Mouse (Mus musculus): ENCODE results near the gene Cbx1. TPM values are rescaled to one million over a fixed set of nuclear protein-coding genes. Genes with fewer than 3 reads are reported as not detected.
"Not testable (repeated sequence)": the region's sequence is repeated elsewhere in the genome, so short reads cannot be mapped to it uniquely, and the experiment has no call there.

Gene Cbx1
- total and polyA plus RNA-seq, 2 experiments from 2014 or later: 55.6 to 57.0 TPM

DNA sequence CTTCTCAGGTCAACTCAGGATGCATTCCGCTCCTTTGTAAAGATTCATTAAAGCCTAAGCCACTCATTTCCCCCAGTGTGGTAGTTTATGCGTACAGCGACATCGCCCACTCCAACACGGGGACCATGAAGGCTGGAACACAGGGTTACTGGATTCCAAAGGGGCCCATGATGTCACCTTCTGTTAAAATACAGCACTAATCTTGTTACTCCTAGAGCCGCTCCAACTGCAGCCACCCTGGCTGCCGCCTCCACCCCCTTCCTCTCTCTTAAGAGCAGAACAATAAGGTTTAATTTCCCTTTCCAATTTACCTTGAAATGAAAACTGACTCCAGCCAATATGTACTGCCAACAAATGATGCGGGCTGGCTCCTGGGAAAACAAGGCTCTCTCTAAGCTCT, 13.9 kb upstream of the Cbx1 start:
- no peaks in the 10 kb centered on the region for H3K9me3 ChIP-seq (ENCODE audit: low read length)
- no peak for DNase-seq
- TF ChIP-seq CTCF (IDR thresholded peaks at IDR 0.05; ENCODE audit: low read depth): no peak
- no peak overlapping the region for H3K4me2 ChIP-seq (ENCODE audit: low read depth)
- 0 out of 2 replicates have a peak, but pooled peaks cover 4% of the 10 kb centered on the region for H3K4me1 ChIP-seq (ENCODE audit: insufficient read depth)
- H3K27me3 ChIP-seq (ENCODE audit: insufficient read depth, low read length): no peaks in the 10 kb centered on the region
- peaks cover 30% of the 10 kb centered on the region for H3K36me3 ChIP-seq (ENCODE audit: insufficient read depth)
- no peak overlapping the region for H3K4me3 ChIP-seq (ENCODE audit: low read depth, low read length)
- WGBS: 74% methylated on average over 8 of the region's 8 CpGs
- ATAC-seq: no peak
- no peak overlapping the region for H3K9ac ChIP-seq
- H3K27ac ChIP-seq (ENCODE audit: low read depth, low read length): no peak overlapping the region

DNA sequence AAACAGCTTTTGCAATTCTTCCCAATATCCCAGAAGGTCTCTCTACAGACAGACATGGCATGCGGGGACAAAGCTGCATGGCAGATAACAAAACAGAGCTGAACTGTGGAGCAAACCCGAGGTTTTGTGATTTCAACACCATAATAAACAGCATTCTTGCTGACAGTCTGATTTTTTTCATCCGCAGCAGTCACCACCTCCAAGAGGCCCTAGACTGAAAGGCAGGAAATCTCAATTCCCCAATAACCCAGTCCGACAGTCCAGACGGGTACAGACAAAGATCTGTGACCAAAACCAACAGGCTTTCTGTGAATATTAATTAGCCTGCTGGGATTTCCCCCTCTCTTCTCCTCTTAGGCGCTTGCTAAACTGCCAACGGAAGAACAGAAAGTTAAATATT, 13.3 kb upstream of the Cbx1 start:
- no peak for ATAC-seq
- Histone ChIP-seq H3K4me1 (ENCODE audit: insufficient read depth) (0 out of 2 replicates have a peak, but pooled peaks cover 4% of the 10 kb centered on the region), H3K9ac (no peak overlapping the region), H3K27ac (ENCODE audit: low read depth, low read length) (no peak overlapping the region), H3K9me3 (ENCODE audit: low read length) (no peaks in the 10 kb centered on the region), H3K36me3 (ENCODE audit: insufficient read depth) (peaks cover 24% of the 10 kb centered on the region), H3K4me3 (ENCODE audit: low read depth, low read length) (no peak overlapping the region), H3K27me3 (ENCODE audit: insufficient read depth, low read length) (no peaks in the 10 kb centered on the region), H3K4me2 (ENCODE audit: low read depth) (no peak overlapping the region)
- WGBS: 63% methylated on average over 7 of the region's 7 CpGs
- DNase-seq: no peak
- no peak for TF ChIP-seq CTCF (IDR thresholded peaks at IDR 0.05; ENCODE audit: low read depth)

DNA sequence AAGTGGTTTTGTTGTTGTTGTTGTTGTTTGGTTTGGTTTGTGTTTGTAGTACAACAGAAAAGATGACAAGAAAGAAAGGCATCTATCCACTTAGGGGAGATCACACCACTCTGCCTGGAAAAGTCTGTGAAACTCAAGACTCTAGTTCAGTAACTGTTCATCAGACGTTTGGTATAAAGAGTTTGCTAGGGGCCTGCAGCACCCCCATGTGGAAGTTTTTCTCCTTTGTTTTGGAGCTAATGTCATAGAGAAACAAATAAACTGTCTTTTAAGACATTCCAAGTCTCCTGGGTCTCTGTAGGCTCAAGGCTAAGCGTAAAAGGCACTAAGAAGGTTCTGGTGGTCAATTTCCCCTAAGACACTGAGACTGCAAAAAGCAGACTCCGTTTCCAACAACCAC, 12.9 kb upstream of the Cbx1 start:
- H3K27me3 ChIP-seq (ENCODE audit: insufficient read depth, low read length): no peaks in the 10 kb centered on the region
- H3K4me1 ChIP-seq (ENCODE audit: insufficient read depth): 0 out of 2 replicates have a peak, but pooled peaks cover 4% of the 10 kb centered on the region
- H3K36me3 ChIP-seq (ENCODE audit: insufficient read depth): peaks cover 20% of the 10 kb centered on the region
- H3K9me3 ChIP-seq (ENCODE audit: low read length): no peaks in the 10 kb centered on the region
- H3K4me2 ChIP-seq (ENCODE audit: low read depth): peak overlapping the region; percentile 80; the same call in 1 of the 2 replicates
- ATAC-seq (no peak), DNase-seq (no peak)
- H3K27ac ChIP-seq (ENCODE audit: low read depth, low read length): no peak overlapping the region
- H3K9ac ChIP-seq: no peak overlapping the region
- WGBS: 54% methylated on average over 3 of the region's 3 CpGs
- H3K4me3 ChIP-seq (ENCODE audit: low read depth, low read length): peak overlapping the region; percentile 69; the same call in 1 of the 2 replicates
- peak; percentile 37 for TF ChIP-seq CTCF (IDR thresholded peaks at IDR 0.05; ENCODE audit: low read depth)

DNA sequence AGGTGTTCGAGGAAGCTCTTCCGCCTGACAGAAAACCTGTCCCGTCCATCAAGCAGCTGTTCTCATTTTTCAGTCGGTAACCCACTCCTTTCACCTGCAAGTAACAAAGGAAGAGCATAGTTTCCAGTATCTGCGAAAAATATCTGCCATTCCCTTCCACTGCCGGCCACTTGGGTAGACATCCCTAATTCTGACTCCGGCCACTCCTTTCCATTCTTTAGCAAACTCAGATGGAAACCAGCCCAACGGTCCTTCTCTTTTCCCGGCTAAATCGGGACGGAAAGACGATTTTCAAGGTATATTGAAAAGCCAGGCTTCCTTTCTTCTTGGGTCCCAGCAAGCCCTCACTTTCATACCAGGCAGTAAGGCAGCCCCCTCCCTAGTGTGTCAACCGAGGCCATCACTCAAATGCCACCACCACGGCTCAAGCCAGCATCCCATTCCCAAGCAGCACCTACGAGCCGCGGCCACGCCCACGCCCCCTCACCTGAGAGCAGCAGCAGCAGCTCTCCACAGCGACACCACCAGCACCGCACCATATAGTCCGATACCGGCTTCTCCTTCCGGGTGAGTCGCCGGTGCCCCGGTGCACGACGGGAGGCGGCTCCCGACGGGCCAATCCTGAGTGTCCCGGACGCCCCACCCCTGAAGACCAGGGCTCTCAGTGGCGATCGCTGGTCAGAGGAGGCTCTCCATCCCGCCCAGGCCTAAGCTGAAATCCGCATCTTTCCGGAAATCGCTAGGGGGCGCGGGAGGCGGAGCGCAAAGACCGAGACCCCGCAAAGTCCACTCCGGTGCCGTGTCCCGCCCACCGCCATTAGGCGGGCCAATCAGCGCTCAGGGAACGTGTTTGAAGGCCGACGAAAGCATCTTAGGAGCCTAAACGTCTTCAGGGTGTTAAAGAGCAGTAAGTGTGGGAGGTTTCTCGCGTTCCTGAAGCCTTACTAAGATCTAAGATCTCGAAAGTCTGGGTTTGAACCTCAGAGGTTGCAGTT, 11.7 kb upstream of the Cbx1 start, which contains the start of gene Snx11:
Snx11 (minus strand) TSS at position 592 of the 995 bp plus-strand sequence.
- Histone ChIP-seq H3K27ac (ENCODE audit: low read depth, low read length) (peak within 1 kb of the TSS; percentile 74), H3K27me3 (ENCODE audit: insufficient read depth, low read length) (no peaks in the 10 kb centered on the region), H3K4me1 (ENCODE audit: insufficient read depth) (0 out of 2 replicates have a peak, but pooled peaks cover 4% of the 10 kb centered on the region), H3K4me3 (ENCODE audit: low read depth, low read length) (peak within 1 kb of the TSS; percentile 69), H3K9me3 (ENCODE audit: low read length) (no peaks in the 10 kb centered on the region), H3K9ac (peak within 1 kb of the TSS; percentile 62), H3K4me2 (ENCODE audit: low read depth) (peak within 1 kb of the TSS; percentile 80), H3K36me3 (ENCODE audit: insufficient read depth) (peaks cover 8% of the 10 kb centered on the region)
- 2% methylated on average over 59 of the region's 59 CpGs for WGBS
- TF ChIP-seq CTCF (IDR thresholded peaks at IDR 0.05; ENCODE audit: low read depth): peak; percentile 77
- DNase-seq (peak; percentile 97), ATAC-seq (peak; percentile 98)

GRCm38 (mm10) chr11:96778061-96778627, 10.8 kb upstream of the Cbx1 start:
- Histone ChIP-seq H3K4me3 (ENCODE audit: low read depth, low read length) (peak overlapping the region; percentile 69), H3K9ac (peak overlapping the region; percentile 62; the same call in 1 of the 2 replicates), H3K4me2 (ENCODE audit: low read depth) (peak overlapping the region; percentile 80), H3K27ac (ENCODE audit: low read depth, low read length) (peak overlapping the region; percentile 74; the same call in 1 of the 2 replicates)
- H3K4me1 ChIP-seq (ENCODE audit: insufficient read depth); H3K9me3 ChIP-seq (ENCODE audit: low read length); H3K27me3 ChIP-seq (ENCODE audit: insufficient read depth, low read length); H3K36me3 ChIP-seq (ENCODE audit: insufficient read depth); ATAC-seq; DNase-seq: not testable (repeated sequence)
- 71% methylated on average over 10 of the region's 10 CpGs for WGBS

DNA sequence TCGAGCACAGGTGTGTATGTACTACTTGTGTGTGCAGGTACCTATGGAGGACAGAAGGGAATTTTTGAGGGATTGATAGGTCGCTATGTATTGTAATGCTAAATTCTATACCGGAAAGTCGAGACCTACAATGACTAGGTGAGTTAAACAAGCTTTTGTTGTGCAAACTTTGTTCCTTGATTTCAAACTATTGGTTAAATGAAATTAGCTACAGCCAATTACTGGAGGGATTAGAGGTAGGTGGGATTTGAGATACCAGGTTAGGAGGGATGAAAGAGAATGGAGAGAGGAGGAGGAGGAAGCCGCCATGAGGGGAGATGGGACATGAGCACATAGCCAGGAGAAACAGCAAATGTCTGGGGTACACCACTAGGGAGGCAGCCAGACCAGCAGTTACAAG, 8.6 kb upstream of the Cbx1 start:
- TF ChIP-seq CTCF (IDR thresholded peaks at IDR 0.05; ENCODE audit: low read depth): no peak
- no peak overlapping the region for H3K4me2 ChIP-seq (ENCODE audit: low read depth)
- H3K27ac ChIP-seq (ENCODE audit: low read depth, low read length): no peak overlapping the region
- H3K4me3 ChIP-seq (ENCODE audit: low read depth, low read length): no peak overlapping the region
- 79% methylated on average over 5 of the region's 5 CpGs for WGBS
- H3K9me3 ChIP-seq (ENCODE audit: low read length): no peaks in the 10 kb centered on the region
- ATAC-seq (no peak), DNase-seq (no peak)
- H3K9ac ChIP-seq: no peak overlapping the region
- no peaks in the 10 kb centered on the region for H3K36me3 ChIP-seq (ENCODE audit: insufficient read depth)
- 0 out of 2 replicates have a peak, but pooled peaks cover 4% of the 10 kb centered on the region for H3K4me1 ChIP-seq (ENCODE audit: insufficient read depth)
- H3K27me3 ChIP-seq (ENCODE audit: insufficient read depth, low read length): no peaks in the 10 kb centered on the region

Measured in forebrain, postnatal 0 days (tissue).